Mouse (Mus musculus): ENCODE measurements around the gene Rab40c. TPM values are rescaled to one million over a fixed set of nuclear protein-coding genes. Genes with fewer than 3 reads are reported as not detected.
A peak's percentile ranks its signal among the peaks of the same experiment; 100 is the strongest.

Gene Rab40c
- total and polyA plus RNA-seq, 3 experiments: 15.2 to 20.5 (median 17.6) TPM

GRCm38 (mm10) chr17:25916931-25917647 lies 2.4 kb downstream of the Rab40c start:
- H3K27me3 ChIP-seq (ENCODE audit: control insufficient read depth, insufficient read depth, low read length): no peaks in the 10 kb centered on the region
- no peak for DNase-seq
- no peak overlapping the region for H3K9ac ChIP-seq (ENCODE audit: low read depth, low read length)
- H3K4me1 ChIP-seq (ENCODE audit: control insufficient read depth, insufficient read depth, low read length): peaks cover 24% of the 10 kb centered on the region
- intact Hi-C loops (cut with DNase I): no loop called here
- H3K36me3 ChIP-seq (ENCODE audit: control insufficient read depth, insufficient read depth, low read length): no peaks in the 10 kb centered on the region; the same call in 1 of the 2 replicates
- H3K27ac ChIP-seq: no peak overlapping the region
- no peak overlapping the region for H3K4me3 ChIP-seq
- peaks cover 10% of the 10 kb centered on the region for H3K79me2 ChIP-seq (replicated peaks; ENCODE audit: control insufficient read depth, insufficient read depth, low read length)
- 62% methylated on average over 8 of the region's 8 CpGs for WGBS
- TF ChIP-seq POLR2A (IDR thresholded peaks at IDR 0.05; ENCODE audit: insufficient read depth, low read depth, low read length) (no peak), CTCF (IDR thresholded peaks at IDR 0.05) (no peak), EP300 (IDR thresholded peaks at IDR 0.05; ENCODE audit: insufficient read depth, low read depth, low read length) (no peak)

GRCm38 (mm10) chr17:25914295-25914694 lies 5.2 kb downstream of the Rab40c start:
- Histone ChIP-seq H3K79me2 (replicated peaks; ENCODE audit: control insufficient read depth, insufficient read depth, low read length) (peaks cover 8% of the 10 kb centered on the region), H3K27ac (peak overlapping the region; percentile 86), H3K9ac (ENCODE audit: low read depth, low read length) (0 out of 2 replicates have a peak overlapping the region, but pooled peaks have one; percentile 14), H3K36me3 (ENCODE audit: control insufficient read depth, insufficient read depth, low read length) (no peaks in the 10 kb centered on the region; the same call in none of the 2 replicates), H3K4me3 (no peak overlapping the region), H3K27me3 (ENCODE audit: control insufficient read depth, insufficient read depth, low read length) (no peaks in the 10 kb centered on the region), H3K4me1 (ENCODE audit: control insufficient read depth, insufficient read depth, low read length) (peaks cover 27% of the 10 kb centered on the region)
- intact Hi-C loops (cut with DNase I): no loop called here
- no peak for DNase-seq
- 36% methylated on average over 4 of the region's 4 CpGs for WGBS
- no peak for TF ChIP-seq POLR2A (IDR thresholded peaks at IDR 0.05; ENCODE audit: insufficient read depth, low read depth, low read length)
- no peak for TF ChIP-seq CTCF (IDR thresholded peaks at IDR 0.05)
- no peak for TF ChIP-seq EP300 (IDR thresholded peaks at IDR 0.05; ENCODE audit: insufficient read depth, low read depth, low read length)

- TF ChIP-seq EP300 (IDR thresholded peaks at IDR 0.05; ENCODE audit: insufficient read depth, low read depth, low read length) (no peak), POLR2A (IDR thresholded peaks at IDR 0.05; ENCODE audit: insufficient read depth, low read depth, low read length) (no peak), CTCF (IDR thresholded peaks at IDR 0.05) (no peak)
- no peaks in the 10 kb centered on the region for H3K27me3 ChIP-seq (ENCODE audit: control insufficient read depth, insufficient read depth, low read length)
- peak overlapping the region; percentile 7 for H3K9ac ChIP-seq (ENCODE audit: low read depth, low read length)
- peak; percentile 28 to 42 for DNase-seq
- peak overlapping the region; percentile 86 for H3K27ac ChIP-seq
- peaks cover 4% of the 10 kb centered on the region for H3K79me2 ChIP-seq (replicated peaks; ENCODE audit: control insufficient read depth, insufficient read depth, low read length)
- peak overlapping the region; percentile 17 for H3K4me3 ChIP-seq
- 7% methylated on average over 1 of the region's 1 CpGs for WGBS
- peaks cover 27% of the 10 kb centered on the region for H3K4me1 ChIP-seq (ENCODE audit: control insufficient read depth, insufficient read depth, low read length)
- intact Hi-C loops (cut with DNase I): no loop called here
- no peaks in the 10 kb centered on the region; the same call in none of the 2 replicates for H3K36me3 ChIP-seq (ENCODE audit: control insufficient read depth, insufficient read depth, low read length)
These were observed 5.7 kb downstream of the Rab40c start for GRCm38 (mm10) chr17:25913877-25914275.

- TF ChIP-seq POLR2A (IDR thresholded peaks at IDR 0.05; ENCODE audit: insufficient read depth, low read depth, low read length) (no peak), EP300 (IDR thresholded peaks at IDR 0.05; ENCODE audit: insufficient read depth, low read depth, low read length) (no peak), CTCF (IDR thresholded peaks at IDR 0.05) (no peak)
- intact Hi-C loops (cut with DNase I): no loop called here
- peak; percentile 30 to 32 for DNase-seq
- peaks cover 25% of the 10 kb centered on the region for H3K4me1 ChIP-seq (ENCODE audit: control insufficient read depth, insufficient read depth, low read length)
- peak overlapping the region; percentile 86 for H3K27ac ChIP-seq
- no peaks in the 10 kb centered on the region; the same call in none of the 2 replicates for H3K36me3 ChIP-seq (ENCODE audit: control insufficient read depth, insufficient read depth, low read length)
- no peaks in the 10 kb centered on the region for H3K27me3 ChIP-seq (ENCODE audit: control insufficient read depth, insufficient read depth, low read length)
- H3K79me2 ChIP-seq (replicated peaks; ENCODE audit: control insufficient read depth, insufficient read depth, low read length): peaks cover under 1% of the 10 kb centered on the region
- H3K9ac ChIP-seq (ENCODE audit: low read depth, low read length): peak overlapping the region; percentile 7
- peak overlapping the region; percentile 17 for H3K4me3 ChIP-seq
- WGBS: 39% methylated on average over 14 of the region's 14 CpGs
These were observed 6.2 kb downstream of the Rab40c start for GRCm38 (mm10) chr17:25913186-25913876.

- intact Hi-C loops (cut with DNase I): no loop called here
- no peak overlapping the region for H3K4me3 ChIP-seq
- H3K36me3 ChIP-seq (ENCODE audit: control insufficient read depth, insufficient read depth, low read length): no peaks in the 10 kb centered on the region; the same call in none of the 2 replicates
- H3K9ac ChIP-seq (ENCODE audit: low read depth, low read length): no peak overlapping the region
- DNase-seq: peak; percentile 40 to 64
- H3K79me2 ChIP-seq (replicated peaks; ENCODE audit: control insufficient read depth, insufficient read depth, low read length): peaks cover 3% of the 10 kb centered on the region
- WGBS: 73% methylated on average over 4 of the region's 4 CpGs
- H3K27ac ChIP-seq: peak overlapping the region; percentile 70
- H3K4me1 ChIP-seq (ENCODE audit: control insufficient read depth, insufficient read depth, low read length): peaks cover 19% of the 10 kb centered on the region
- TF ChIP-seq EP300 (IDR thresholded peaks at IDR 0.05; ENCODE audit: insufficient read depth, low read depth, low read length) (peak; percentile 58; the same call in 1 of the 2 replicates), CTCF (IDR thresholded peaks at IDR 0.05) (no peak), POLR2A (IDR thresholded peaks at IDR 0.05; ENCODE audit: insufficient read depth, low read depth, low read length) (no peak)
- no peaks in the 10 kb centered on the region for H3K27me3 ChIP-seq (ENCODE audit: control insufficient read depth, insufficient read depth, low read length)
These were observed 7.7 kb downstream of the Rab40c start for GRCm38 (mm10) chr17:25911816-25912215.
